Mouse (Mus musculus) spleen, adult 2 months (tissue): ENCODE results near the gene Ctla4. TPM values are rescaled to one million over a fixed set of nuclear protein-coding genes. Genes with fewer than 3 reads are reported as not detected.
A peak's percentile ranks its signal among the peaks of the same experiment; 100 is the strongest.

ENCODE experiments used
- DNase-seq, 2 experiments: peaks; one replicate each; pipeline versions ENCODE4 v3.0.0 to v3.0.0-alpha.2; 2012 to 2021; ENCODE audit warnings: low spot score in 2 of 2, low read depth in 1 of 2
- H3K27ac ChIP-seq: fragments of 200-500 bp; 2 replicates; pipeline ENCODE4 v1.5.1; 2012; ENCODE audit warnings: low read length, inconsistent platforms; ENCODE audit not compliant: insufficient read depth
- H3K27me3 ChIP-seq: fragments of 200-500 bp; 2 replicates; pipeline ENCODE4 v1.6.1; 2012; ENCODE audit warnings: mild to moderate bottlenecking, moderate library complexity, low read length, inconsistent platforms; ENCODE audit not compliant: control insufficient read depth, insufficient read depth
- H3K36me3 ChIP-seq: fragments of 200-500 bp; 2 replicates; pipeline ENCODE4 v1.6.1; 2012; ENCODE audit warnings: mild to moderate bottlenecking, low read length, inconsistent platforms; ENCODE audit not compliant: control insufficient read depth, insufficient read depth
- H3K4me1 ChIP-seq: fragments of 200-500 bp; 2 replicates; pipeline ENCODE4 v1.6.1; 2011; ENCODE audit warnings: inconsistent platforms; ENCODE audit not compliant: control insufficient read depth, insufficient read depth, insufficient read length
- H3K4me3 ChIP-seq: fragments of 200-500 bp; 2 replicates; pipeline ENCODE4 v1.5.1; 2011; ENCODE audit warnings: mild to moderate bottlenecking, inconsistent platforms; ENCODE audit not compliant: insufficient read depth, insufficient read length; ENCODE audit errors: extremely low read depth
- CTCF ChIP-seq: fragments of 200-500 bp; IDR thresholded peaks from 2 replicates; pipeline ENCODE4 v1.5.1; 2011; ENCODE audit warnings: mild to moderate bottlenecking, inconsistent platforms; ENCODE audit not compliant: insufficient read depth, insufficient read length, insufficient replicate concordance; ENCODE audit errors: extremely low read depth
- POLR2A ChIP-seq: fragments of 200-500 bp; IDR thresholded peaks from 2 replicates; pipeline ENCODE4 v1.6.1; 2011; ENCODE audit warnings: low read depth, low read length, inconsistent platforms
- WGBS: fragments of 180-500 bp; shearing (Covaris S2); methylation state at CpG from one replicate; pipeline ENCODE4 v1.1.7; 2018; 5-methylcytosine and 5-hydroxymethylcytosine counted together
- polyA plus RNA-seq: library from polyadenylated mRNA; depleted of rRNA; stranded (reverse); fragments of >200 nt; gene quantifications from 2 replicates; pipeline ENCODE4 v1.2.3, GENCODE M21; 2012

The Ctla4 gene
- polyA plus RNA-seq, 1 experiment: 2.7 TPM

- H3K4me3 ChIP-seq: no peak overlapping the region
- H3K36me3 ChIP-seq: no peaks in the 10 kb centered on the region
- 88% methylated on average over 2 of the region's 2 CpGs for WGBS
- H3K27me3 ChIP-seq: no peaks in the 10 kb centered on the region
- no peak for TF ChIP-seq POLR2A
- no peak for TF ChIP-seq CTCF
- no peak overlapping the region for H3K27ac ChIP-seq
- H3K4me1 ChIP-seq: peaks cover 22% of the 10 kb centered on the region; the same call in 1 of the 2 replicates
- DNase-seq: no peak
Measured at GRCm38 (mm10) chr1:60938256-60938655, 51.5 kb downstream of the Ctla4 start.

GRCm38 (mm10) chr1:60938974-60939373 lies 52.2 kb downstream of the Ctla4 start:
- peaks cover 22% of the 10 kb centered on the region; the same call in 1 of the 2 replicates for H3K4me1 ChIP-seq
- H3K36me3 ChIP-seq: no peaks in the 10 kb centered on the region
- TF ChIP-seq CTCF (no peak), POLR2A (no peak)
- H3K27me3 ChIP-seq: no peaks in the 10 kb centered on the region
- WGBS: 84% methylated on average over 5 of the region's 5 CpGs
- H3K4me3 ChIP-seq: no peak overlapping the region
- DNase-seq: no peak
- no peak overlapping the region for H3K27ac ChIP-seq

- H3K27ac ChIP-seq: peak overlapping the region; percentile 87; the same call in 1 of the 2 replicates
- peaks cover 22% of the 10 kb centered on the region; the same call in 1 of the 2 replicates for H3K4me1 ChIP-seq
- TF ChIP-seq CTCF (no peak), POLR2A (no peak)
- 73% methylated on average over 3 of the region's 3 CpGs for WGBS
- H3K4me3 ChIP-seq: no peak overlapping the region
- no peaks in the 10 kb centered on the region for H3K27me3 ChIP-seq
- no peaks in the 10 kb centered on the region for H3K36me3 ChIP-seq
- DNase-seq: no peak
Measured at GRCm38 (mm10) chr1:60940023-60940422, 53.2 kb downstream of the Ctla4 start.

- no peak for TF ChIP-seq CTCF
- TF ChIP-seq POLR2A: no peak
- no peak overlapping the region for H3K4me3 ChIP-seq
- no peaks in the 10 kb centered on the region for H3K36me3 ChIP-seq
- peak overlapping the region; percentile 87 for H3K27ac ChIP-seq
- H3K4me1 ChIP-seq: peaks cover 22% of the 10 kb centered on the region; the same call in 1 of the 2 replicates
- 26% methylated on average over 1 of the region's 1 CpGs for WGBS
- DNase-seq: no peak
- no peaks in the 10 kb centered on the region for H3K27me3 ChIP-seq
Measured at GRCm38 (mm10) chr1:60940620-60941019, 53.8 kb downstream of the Ctla4 start.

- H3K4me3 ChIP-seq: no peak overlapping the region
- peak; percentile 26 to 55 for DNase-seq
- peak overlapping the region; percentile 87 for H3K27ac ChIP-seq
- WGBS: 57% methylated on average over 5 of the region's 5 CpGs
- peaks cover 22% of the 10 kb centered on the region; the same call in 1 of the 2 replicates for H3K4me1 ChIP-seq
- H3K27me3 ChIP-seq: no peaks in the 10 kb centered on the region
- no peaks in the 10 kb centered on the region for H3K36me3 ChIP-seq
- TF ChIP-seq POLR2A: no peak
- no peak for TF ChIP-seq CTCF
Measured at GRCm38 (mm10) chr1:60941056-60942048, 54.6 kb downstream of the Ctla4 start.

GRCm38 (mm10) chr1:60942921-60943320 lies 56.1 kb downstream of the Ctla4 start:
- Histone ChIP-seq H3K4me1 (peaks cover 18% of the 10 kb centered on the region; the same call in 1 of the 2 replicates), H3K36me3 (no peaks in the 10 kb centered on the region), H3K27ac (no peak overlapping the region), H3K4me3 (no peak overlapping the region), H3K27me3 (no peaks in the 10 kb centered on the region)
- TF ChIP-seq POLR2A (no peak), CTCF (no peak)
- 83% methylated on average over 2 of the region's 2 CpGs for WGBS
- DNase-seq: no peak

GRCm38 (mm10) chr1:60945633-60946401 lies 59.0 kb downstream of the Ctla4 start:
- DNase-seq: no peak
- H3K4me1 ChIP-seq: peaks cover 11% of the 10 kb centered on the region; the same call in 1 of the 2 replicates
- no peaks in the 10 kb centered on the region for H3K27me3 ChIP-seq
- H3K36me3 ChIP-seq: no peaks in the 10 kb centered on the region
- no peak overlapping the region for H3K4me3 ChIP-seq
- H3K27ac ChIP-seq: no peak overlapping the region
- 89% methylated on average over 8 of the region's 8 CpGs for WGBS
- TF ChIP-seq POLR2A (no peak), CTCF (no peak)
